Mouse (Mus musculus) mouse embryonic stem cell (cell line): Measurements from ENCODE around the gene Clcn6.

Source experiments
- in situ Hi-C, 2 experiments: fragments of 300-500 bp; cut with MboI; formaldehyde crosslinking; loops; 1 replicate in 1 of 2; 3 replicates in 1 of 2; pipeline ENCODE4 v1.14.3; 2019 to 2020; ENCODE audit warnings: low sequenced_read_pairs in 2 of 2, low pct_unique_long_range_greater_than_20kb in 1 of 2, mixed read lengths in 1 of 2; ENCODE audit not compliant: unreplicated experiment in 1 of 2

Clcn6 gene

GRCm38 (mm10) chr4:148038600-148039253 lies at the start of gene Clcn6, which contains the start of gene Mthfr:
Clcn6 (minus strand) TSS chr4:148038821.
Mthfr (plus strand) TSS chr4:148039077.
- in situ Hi-C loops = loop anchor here in 1 of 2 experiments (25.0 kb wide), 1 partner anchor 549 kb away; the partner anchor contains the start of gene Srm

GRCm38 (mm10) chr4:148087907-148088527 lies 49.4 kb upstream of the Clcn6 start, which contains the start of gene Agtrap:
Agtrap (minus strand) TSS chr4:148088031.
- in situ Hi-C loops = no loop called here

- in situ Hi-C loops = no loop called here
Measured at GRCm38 (mm10) chr4:148087091-148087906, 48.7 kb upstream of the Clcn6 start.

- in situ Hi-C loops = no loop called here
Measured at GRCm38 (mm10) chr4:148085907-148086305, 47.3 kb upstream of the Clcn6 start.

GRCm38 (mm10) chr4:148085131-148085906 lies 46.7 kb upstream of the Clcn6 start:
- in situ Hi-C loops = no loop called here

GRCm38 (mm10) chr4:148084261-148084714 lies 45.7 kb upstream of the Clcn6 start:
- in situ Hi-C loops = no loop called here

GRCm38 (mm10) chr4:148083176-148083899 lies 44.7 kb upstream of the Clcn6 start:
- in situ Hi-C loops = no loop called here

- in situ Hi-C loops = no loop called here
Measured at GRCm38 (mm10) chr4:148082257-148083044, 43.8 kb upstream of the Clcn6 start.

- in situ Hi-C loops = no loop called here
Measured at GRCm38 (mm10) chr4:148081201-148081600, 42.6 kb upstream of the Clcn6 start.

- in situ Hi-C loops = no loop called here
Measured at GRCm38 (mm10) chr4:148080597-148080973, 42.0 kb upstream of the Clcn6 start.

GRCm38 (mm10) chr4:148079944-148080596 lies 41.4 kb upstream of the Clcn6 start:
- in situ Hi-C loops = no loop called here

GRCm38 (mm10) chr4:148079212-148079611 lies 40.6 kb upstream of the Clcn6 start:
- in situ Hi-C loops = no loop called here

GRCm38 (mm10) chr4:148075881-148076280 lies 37.3 kb upstream of the Clcn6 start:
- in situ Hi-C loops = no loop called here

- in situ Hi-C loops = no loop called here
Measured at GRCm38 (mm10) chr4:148075259-148075658, 36.6 kb upstream of the Clcn6 start.

GRCm38 (mm10) chr4:148074521-148075189 lies 36.0 kb upstream of the Clcn6 start:
- in situ Hi-C loops = no loop called here

GRCm38 (mm10) chr4:148071508-148071907 lies 32.9 kb upstream of the Clcn6 start:
- in situ Hi-C loops = no loop called here
